Mouse (Mus musculus) lung, postnatal 0 days (tissue): ENCODE data around the gene Cib3.

Experiments used
- CTCF ChIP-seq: IDR thresholded peaks from 2 replicates; pipeline ENCODE4 v1.5.1; 2016; ENCODE audit warnings: antibody characterized with exemption, mild to moderate bottlenecking
- EP300 ChIP-seq: IDR thresholded peaks from 2 replicates; pipeline ENCODE4 v1.6.1; 2016; ENCODE audit warnings: antibody characterized with exemption, mild to moderate bottlenecking, control low read depth

DNA sequence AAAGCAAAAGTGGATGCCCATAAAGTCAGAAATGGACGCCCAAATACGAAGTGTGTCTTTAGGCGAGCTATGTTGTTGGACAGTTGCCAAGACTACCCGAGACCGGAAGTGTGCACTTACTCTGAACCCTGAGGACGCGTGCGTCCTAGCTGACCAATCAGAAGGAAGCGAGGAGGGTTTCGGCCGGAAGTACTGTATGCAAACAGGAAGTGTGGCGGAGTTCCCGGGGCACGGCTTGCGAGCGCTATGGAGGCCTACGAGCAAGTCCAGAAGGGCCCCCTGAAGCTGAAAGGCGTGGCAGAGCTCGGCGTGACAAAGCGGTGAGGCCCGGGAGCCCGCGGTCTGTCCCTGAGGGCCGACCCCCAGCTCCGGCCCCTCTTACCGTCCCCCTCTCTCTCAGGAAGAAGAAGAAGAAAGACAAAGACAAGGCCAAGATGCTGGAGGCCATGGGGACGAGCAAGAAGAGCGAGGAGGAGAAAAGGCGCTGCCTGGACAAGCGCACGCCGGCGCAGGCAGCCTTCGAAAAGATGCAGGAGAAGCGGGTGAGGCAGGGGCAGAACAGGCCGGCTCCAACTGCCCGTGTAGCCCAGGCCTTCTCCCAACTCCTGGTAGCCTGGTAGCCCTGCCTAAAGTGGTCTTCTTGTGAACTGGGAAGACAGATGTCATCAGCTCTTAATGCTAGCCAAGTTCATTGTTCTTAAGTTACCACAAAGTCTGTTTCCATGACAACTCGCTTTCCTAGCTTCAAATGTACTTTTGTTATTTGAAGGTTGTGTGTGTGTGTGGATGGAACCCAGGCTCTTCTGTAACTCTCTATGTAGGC, 7.1 kb upstream of the Cib3 start, which contains the start of gene Fam32a:
- TF ChIP-seq CTCF = no peak
- peak; percentile 62; the same call in 1 of the 2 replicates for TF ChIP-seq EP300
